Mouse (Mus musculus) gastrocnemius, adult 8-10 months (tissue): Measurements from ENCODE around the gene Tbl3. TPM values are rescaled to one million over a fixed set of nuclear protein-coding genes. Genes with fewer than 3 reads are reported as not detected.
A peak's percentile ranks its signal among the peaks of the same experiment; 100 is the strongest.

ENCODE experiments used
- DNase-seq, 2 experiments: peaks; one replicate each; pipeline ENCODE4 v3.0.0; 2022; ENCODE audit warnings: low spot score in 2 of 2
- total RNA-seq, 4 experiments: library from RNA; stranded (reverse); gene quantifications; 2 replicates each; pipeline ENCODE4 v1.2.4; 2022

Tbl3 gene
- total RNA-seq, result 10 to 100 TPM; 15.9 to 18.6 (median 17.1) TPM

- peak; percentile 84 for DNase-seq
Measured at GRCm38 (mm10) chr17:24706982-24707800, at the start of gene Tbl3. Gene Tbl3 (minus strand): TSS chr17:24707660.

GRCm38 (mm10) chr17:24752415-24753394 lies 45.2 kb upstream of the Tbl3 start, which contains the start of gene Hs3st6:
Gene Hs3st6 (plus strand): TSS chr17:24752988.
- no peak for DNase-seq

GRCm38 (mm10) chr17:24751528-24751927 lies 44.1 kb upstream of the Tbl3 start:
- DNase-seq, result no peak

- DNase-seq, result no peak
Measured at GRCm38 (mm10) chr17:24746986-24747385, 39.5 kb upstream of the Tbl3 start.

- peak; percentile 70 to 73 for DNase-seq
Measured at GRCm38 (mm10) chr17:24745526-24746497, 38.4 kb upstream of the Tbl3 start.

GRCm38 (mm10) chr17:24744381-24744780 lies 36.9 kb upstream of the Tbl3 start:
- no peak for DNase-seq

GRCm38 (mm10) chr17:24743896-24744295 lies 36.4 kb upstream of the Tbl3 start:
- DNase-seq, result no peak

GRCm38 (mm10) chr17:24742307-24742706 lies 34.8 kb upstream of the Tbl3 start:
- no peak for DNase-seq

- DNase-seq, result no peak
Measured at GRCm38 (mm10) chr17:24739926-24740325, 32.5 kb upstream of the Tbl3 start.

- no peak for DNase-seq
Measured at GRCm38 (mm10) chr17:24738238-24738637, 30.8 kb upstream of the Tbl3 start.

GRCm38 (mm10) chr17:24737135-24737810 lies 29.8 kb upstream of the Tbl3 start:
- no peak for DNase-seq

- peak; percentile 96 to 97 for DNase-seq
Measured at GRCm38 (mm10) chr17:24736330-24737051, 29.0 kb upstream of the Tbl3 start, which contains the start of gene Msrb1. Gene Msrb1 (plus strand): TSS chr17:24736642.

- no peak for DNase-seq
Measured at GRCm38 (mm10) chr17:24735446-24735845, 28.0 kb upstream of the Tbl3 start.

GRCm38 (mm10) chr17:24734513-24734912 lies 27.1 kb upstream of the Tbl3 start:
- DNase-seq, result no peak

GRCm38 (mm10) chr17:24733434-24734050 lies 26.1 kb upstream of the Tbl3 start:
- no peak for DNase-seq

- DNase-seq, result peak; percentile 74 to 85
Measured at GRCm38 (mm10) chr17:24732233-24732935, 24.9 kb upstream of the Tbl3 start.

GRCm38 (mm10) chr17:24730787-24731186 lies 23.3 kb upstream of the Tbl3 start:
- no peak for DNase-seq

GRCm38 (mm10) chr17:24729067-24729466 lies 21.6 kb upstream of the Tbl3 start:
- DNase-seq, result no peak
